Comparison of ENCODE assay signal across 10 mouse cellular contexts in genomic region chr19:17256388-17256787, GRCm38 (mm10).
DNase-seq lines count a peak whose midpoint lies in the region; ATAC-seq and TF ChIP-seq lines count a peak whose summit lies in the region.
"Had no signal": no experiment of that assay in that cellular context is flagged by ENCODE, and none has a peak within 500 bp of the region (broad histone marks: within the 10 kb centered on the region; RNA-seq: fewer than 3 reads in every experiment).

No protein-coding gene starts in this region.

- H3K4me1 ChIP-seq in thymus, adult 2 months (replicated peaks; ENCODE audit: control insufficient read depth, insufficient read depth, low read length), result no peaks in the 10 kb centered on the region
- H3K4me1 ChIP-seq in stomach, embryonic 15.5 days, result no peaks in the 10 kb centered on the region

- no peaks in the 10 kb centered on the region for H3K27me3 ChIP-seq in thymus, adult 2 months (ENCODE audit: control insufficient read depth, insufficient read depth, low read length)
- H3K27me3 ChIP-seq in stomach, embryonic 15.5 days (replicated peaks), result no peaks in the 10 kb centered on the region
- H3K27me3 ChIP-seq: heart, embryonic 15.5 days had no signal

- TF ChIP-seq CTCF in thymus, adult 2 months (IDR thresholded peaks at IDR 0.05; ENCODE audit: borderline replicate concordance, control insufficient read depth, extremely low read depth, insufficient read depth, low read length, poor library complexity), result no peak

- H3K4me3 ChIP-seq in thymus, adult 2 months (ENCODE audit: control insufficient read depth, insufficient read depth, low read length), result no peak overlapping the region
- no peak overlapping the region for H3K4me3 ChIP-seq in stomach, embryonic 15.5 days (replicated peaks)
- H3K4me3 ChIP-seq: erythroblast, embryonic 14.5 days; heart, embryonic 15.5 days had no signal

- H3K36me3 ChIP-seq in thymus, adult 2 months (ENCODE audit: control insufficient read depth, insufficient read depth, low read length), result no peaks in the 10 kb centered on the region
- no peaks in the 10 kb centered on the region for H3K36me3 ChIP-seq in stomach, embryonic 15.5 days
- H3K36me3 ChIP-seq: heart, embryonic 15.5 days had no signal

- H3K9ac ChIP-seq in stomach, embryonic 15.5 days, result no peak overlapping the region
- H3K9ac ChIP-seq: heart, embryonic 15.5 days had no signal

- no peak for TF ChIP-seq POLR2A in thymus, adult 2 months (IDR thresholded peaks at IDR 0.05; ENCODE audit: control insufficient read depth, extremely low read depth, insufficient read depth, low read length, poor library complexity)

- H3K27ac ChIP-seq in thymus, adult 2 months (ENCODE audit: control insufficient read depth, insufficient read depth, low read length), result no peak overlapping the region
- H3K27ac ChIP-seq in stomach, embryonic 15.5 days, result no peak overlapping the region
- H3K27ac ChIP-seq: heart, embryonic 15.5 days had no signal

- peak; percentile 77; the same call in 1 of the 2 replicates for ATAC-seq in stomach, embryonic 15.5 days (ENCODE audit: insufficient read depth, low FRiP score, low read depth)

- peak; percentile 9 for DNase-seq in thymus, postnatal 0 days (ENCODE audit: low spot score)
- no peak for DNase-seq in thymus, adult 2 months
- DNase-seq in c-Kit-positive CD71-positive TER-119-negative erythroid progenitor cells, embryonic 14.5 days (ENCODE audit: low read depth), result peak; percentile 11
- peak; percentile 9 for DNase-seq in lung, postnatal 10 days
- DNase-seq in layer of hippocampus, postnatal 25 days (ENCODE audit: extremely low spot score in 1 of 2, low spot score in 1 of 2), result no peak
- DNase-seq in urinary bladder, adult 18-20 months (ENCODE audit: low spot score in 2 of 2), result no peak
- DNase-seq in cerebellum, adult 8-10 months, result no peak

- no peaks in the 10 kb centered on the region for H3K9me3 ChIP-seq in stomach, embryonic 15.5 days
- H3K9me3 ChIP-seq: heart, embryonic 15.5 days had no signal

- no peak overlapping the region for H3K4me2 ChIP-seq in stomach, embryonic 15.5 days
- H3K4me2 ChIP-seq: heart, embryonic 15.5 days had no signal

- WGBS in thymus, adult 2 months, result 51% methylated on average over 8 of the region's 8 CpGs
- 60% methylated on average over 8 of the region's 8 CpGs for WGBS in stomach, embryonic 15.5 days

Comparison
In these comparisons a context has a peak if more than half of its experiments do, and no peak if none do; other contexts are left out.
1. DNase-seq: peak in thymus, postnatal 0 days (single experiment), c-Kit-positive CD71-positive TER-119-negative erythroid progenitor cells, embryonic 14.5 days (single experiment) and lung, postnatal 10 days (single experiment); none in thymus, adult 2 months (single experiment), layer of hippocampus, postnatal 25 days (0 of 2), urinary bladder, adult 18-20 months (0 of 2) and cerebellum, adult 8-10 months (single experiment).